8 mouse cellular contexts compared by ENCODE assay signal in genomic region chr10:103141532-103141931, GRCm38 (mm10).
DNase-seq lines count a peak whose midpoint lies in the region; ATAC-seq and TF ChIP-seq lines count a peak whose summit lies in the region.
"Had no signal": no experiment of that assay in that cellular context is flagged by ENCODE, and none has a peak within 500 bp of the region (broad histone marks: within the 10 kb centered on the region; RNA-seq: fewer than 3 reads in every experiment).

No protein-coding gene starts in this region.

- H3K27ac ChIP-seq in left cerebral cortex, adult 2 months, result no peak overlapping the region
- no peak overlapping the region for H3K27ac ChIP-seq in embryonic facial prominence, embryonic 15.5 days (replicated peaks)

- TF ChIP-seq POLR2A in myocyte (IDR thresholded peaks at IDR 0.05; ENCODE audit: insufficient read length, low read depth), result no peak

- no peaks in the 10 kb centered on the region for H3K9me3 ChIP-seq in embryonic facial prominence, embryonic 15.5 days (replicated peaks)

- no peaks in the 10 kb centered on the region for H3K79me2 ChIP-seq in myocyte (ENCODE audit: control insufficient read depth, insufficient read depth)

- no peaks in the 10 kb centered on the region for H3K36me3 ChIP-seq in embryonic facial prominence, embryonic 15.5 days
- no peaks in the 10 kb centered on the region for H3K36me3 ChIP-seq in myocyte (ENCODE audit: control insufficient read depth, insufficient read depth)

- H3K4me3 ChIP-seq in left cerebral cortex, adult 2 months, result no peak overlapping the region
- H3K4me3 ChIP-seq in embryonic facial prominence, embryonic 15.5 days (replicated peaks), result no peak overlapping the region
- H3K4me3 ChIP-seq in myocyte, result no peak overlapping the region

- peak overlapping the region; percentile 8; the same call in 1 of the 2 replicates for H3K4me2 ChIP-seq in embryonic facial prominence, embryonic 15.5 days (replicated peaks)
- H3K4me2 ChIP-seq in myocyte (ENCODE audit: low read depth), result peak overlapping the region; percentile 36

- ATAC-seq in embryonic facial prominence, embryonic 15.5 days (ENCODE audit: insufficient number of reproducible peaks, low FRiP score, low TSS enrichment, low read depth), result no peak
- ATAC-seq in erythroblast, adult 5-6 weeks (replicated peaks; ENCODE audit: low FRiP score, poor library complexity, severe bottlenecking), result no peak

- no peaks in the 10 kb centered on the region for H3K4me1 ChIP-seq in embryonic facial prominence, embryonic 15.5 days

- intact Hi-C loops in left cerebral cortex, adult 2 months (cut with DNase I), result loop anchor here (2.0 kb wide), 1 partner anchor 275 kb away; no protein-coding TSS in a partner anchor
- intact Hi-C loops in heart, postnatal 14 days (cut with DNase I), result no loop called here

- no peak overlapping the region for H3ac ChIP-seq in myocyte (ENCODE audit: control insufficient read depth, insufficient read length)

- peak in 1 of 2 experiments; percentile 10 for DNase-seq in left cerebral cortex, adult 2 months (ENCODE audit: extremely low spot score in 1 of 2, low spot score in 2 of 2)
- no peak for DNase-seq in left cerebral cortex, adult 8-10 months (ENCODE audit: low spot score in 2 of 2)
- peak; percentile 7 for DNase-seq in adipocyte (ENCODE audit: low spot score)
- no peak for DNase-seq in heart, postnatal 14 days
- DNase-seq: lung, postnatal 36 days had no signal

- no peaks in the 10 kb centered on the region for H3K27me3 ChIP-seq in embryonic facial prominence, embryonic 15.5 days
- H3K27me3 ChIP-seq in myocyte (ENCODE audit: control insufficient read depth, insufficient read depth, insufficient read length), result no peaks in the 10 kb centered on the region

- WGBS in embryonic facial prominence, embryonic 15.5 days, result 33% methylated on average over 6 of the region's 6 CpGs

- peak; percentile 33 for TF ChIP-seq CTCF in left cerebral cortex, adult 2 months (IDR thresholded peaks at IDR 0.05)

- H3K9ac ChIP-seq in embryonic facial prominence, embryonic 15.5 days, result no peak overlapping the region

TF ChIP-seq in myocyte, 11 proteins besides CTCF, POLR2A, EP300 and RAD21:
- TF ChIP-seq MYOD1 (IDR thresholded peaks at IDR 0.05; ENCODE audit: control insufficient read depth in 1 of 3, insufficient read length in 2 of 3, low read depth in 2 of 3) (no peak), E2F4 (IDR thresholded peaks at IDR 0.05; ENCODE audit: insufficient read depth) (no peak), USF1 (IDR thresholded peaks at IDR 0.05; ENCODE audit: low read depth) (no peak), TCF3 (IDR thresholded peaks at IDR 0.05; ENCODE audit: insufficient read length, low read depth) (no peak), TCF12 (IDR thresholded peaks at IDR 0.05; ENCODE audit: insufficient read depth, poor library complexity, severe bottlenecking) (no peak), MAX (IDR thresholded peaks at IDR 0.05; ENCODE audit: low read depth) (no peak), MYOG (IDR thresholded peaks at IDR 0.05; ENCODE audit: control insufficient read depth in 1 of 3, insufficient read depth in 1 of 3, insufficient read length in 2 of 3, low read depth in 2 of 3) (no peak), POLR2AphosphoS2 (IDR thresholded peaks at IDR 0.05; ENCODE audit: insufficient read length, low read depth) (no peak), REST (IDR thresholded peaks at IDR 0.05; ENCODE audit: insufficient read depth, insufficient read length) (no peak), CEBPB (IDR thresholded peaks at IDR 0.05; ENCODE audit: insufficient read depth, poor library complexity, severe bottlenecking) (no peak)
